Mouse (Mus musculus): Measurements from ENCODE around the gene Vamp2. TPM values are rescaled to one million over a fixed set of nuclear protein-coding genes. Genes with fewer than 3 reads are reported as not detected.

Vamp2 gene
- total RNA-seq (2014; fragmentation: Nextera tagmentation) = 46.7 and 60.3 TPM in 2 replicates
- total RNA-seq (2017) = 7.5 and 15.7 TPM in 2 replicates

DNA sequence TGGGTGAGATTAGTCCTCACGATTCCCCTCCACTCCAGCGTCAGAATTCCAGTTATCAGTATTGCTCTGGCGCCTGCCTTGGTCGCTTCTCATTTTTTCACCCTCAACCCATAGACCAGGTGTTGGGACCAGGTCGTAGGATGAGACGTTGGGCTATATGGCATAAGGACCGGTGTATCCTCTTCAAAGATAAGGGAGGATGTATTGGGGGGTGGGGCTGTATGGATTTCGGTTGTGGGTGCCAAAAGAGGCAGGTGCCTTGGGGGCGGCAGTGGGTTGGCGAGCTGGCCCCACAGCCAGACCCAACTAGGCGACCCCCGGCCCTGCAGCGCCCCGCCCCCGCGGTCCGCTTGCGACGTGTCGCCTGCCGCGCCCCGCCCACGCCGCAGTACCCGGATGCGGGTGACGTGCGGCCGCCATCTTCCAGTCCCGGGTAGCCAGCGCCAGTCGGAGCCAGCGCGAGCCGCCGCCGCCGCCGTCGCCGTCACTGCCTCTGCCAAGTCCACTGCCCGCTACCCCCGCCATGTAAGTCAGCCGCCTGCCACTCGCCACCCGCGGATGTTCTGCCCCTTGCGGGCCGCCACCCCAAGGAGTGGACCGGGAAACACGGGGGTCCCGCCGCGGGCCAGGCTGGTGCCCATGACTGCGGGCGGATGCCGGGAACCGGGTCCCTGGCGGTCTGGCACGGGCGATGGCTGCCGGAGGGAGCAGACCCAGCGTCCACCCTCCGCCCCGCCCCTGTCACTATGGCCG is at the start of gene Vamp2:
TSS of gene Vamp2 (plus strand) at position 388 of the 753 bp plus-strand sequence.
- peak; percentile 53; the same call in 1 of the 2 replicates for ATAC-seq (replicated peaks; ENCODE audit: low FRiP score, low TSS enrichment, poor library complexity, severe bottlenecking)

GRCm38 (mm10) chr11:69045531-69046394 is 42.5 kb upstream of the Vamp2 start, which contains the start of gene Aurkb:
Gene Aurkb (plus strand): TSS chr11:69045647.
- ATAC-seq (replicated peaks; ENCODE audit: low FRiP score, low TSS enrichment, poor library complexity, severe bottlenecking) = peak; percentile 88

DNA sequence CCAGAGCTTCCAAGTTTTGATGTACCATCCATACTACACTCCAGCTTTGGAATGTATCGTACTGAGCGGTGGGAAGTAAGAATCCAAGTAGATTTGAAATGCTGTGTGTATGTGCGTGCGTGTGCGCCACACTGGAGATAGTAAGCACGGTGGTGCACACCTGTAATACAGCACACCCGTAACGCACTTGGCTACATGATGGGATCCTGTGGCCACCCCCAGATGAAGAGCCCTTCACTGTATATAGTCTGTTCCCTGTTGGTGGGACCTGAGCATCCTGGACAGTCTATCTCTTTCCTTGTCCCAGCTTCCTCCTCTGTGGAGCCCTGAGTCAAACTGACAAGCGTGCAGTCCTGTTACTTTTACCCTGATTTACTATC is 41.9 kb upstream of the Vamp2 start:
- ATAC-seq (replicated peaks; ENCODE audit: low FRiP score, low TSS enrichment, poor library complexity, severe bottlenecking) = no peak

GRCm38 (mm10) chr11:69047592-69047991 is 40.7 kb upstream of the Vamp2 start:
- no peak for ATAC-seq (replicated peaks; ENCODE audit: low FRiP score, low TSS enrichment, poor library complexity, severe bottlenecking)

DNA sequence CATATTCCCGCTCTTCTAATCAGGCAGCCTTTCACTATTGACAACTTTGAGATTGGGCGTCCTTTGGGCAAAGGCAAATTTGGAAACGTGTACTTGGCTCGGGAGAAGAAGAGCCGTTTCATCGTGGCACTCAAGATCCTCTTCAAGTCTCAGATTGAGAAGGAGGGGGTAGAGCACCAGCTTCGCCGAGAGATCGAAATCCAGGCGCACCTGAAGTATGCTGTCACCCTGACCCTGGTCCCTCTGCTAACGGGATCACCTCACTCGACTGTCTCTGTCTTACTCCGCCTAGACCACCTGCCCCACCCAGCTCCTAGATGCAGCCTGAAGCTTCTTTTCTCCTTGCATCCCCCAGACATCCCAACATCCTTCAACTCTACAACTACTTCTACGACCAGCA is 40.1 kb upstream of the Vamp2 start:
- ATAC-seq (replicated peaks; ENCODE audit: low FRiP score, low TSS enrichment, poor library complexity, severe bottlenecking) = no peak

DNA sequence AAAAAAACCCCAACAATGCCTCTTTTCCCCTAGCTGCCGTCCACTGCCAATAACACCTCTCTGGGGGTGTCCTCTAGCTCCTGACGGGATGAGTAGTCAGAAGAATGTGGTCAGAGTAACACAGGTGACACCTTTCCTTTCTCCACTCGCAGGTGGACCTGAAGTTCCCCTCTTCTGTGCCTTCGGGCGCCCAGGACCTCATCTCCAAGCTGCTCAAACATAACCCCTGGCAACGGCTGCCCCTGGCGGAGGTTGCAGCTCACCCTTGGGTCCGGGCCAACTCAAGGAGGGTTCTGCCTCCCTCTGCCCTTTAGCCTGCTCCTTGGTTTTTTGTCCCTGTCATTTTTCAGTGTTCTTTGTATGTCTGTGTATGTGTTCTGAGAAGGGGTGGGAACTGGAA is 37.5 kb upstream of the Vamp2 start:
- ATAC-seq (replicated peaks; ENCODE audit: low FRiP score, low TSS enrichment, poor library complexity, severe bottlenecking) = no peak

DNA sequence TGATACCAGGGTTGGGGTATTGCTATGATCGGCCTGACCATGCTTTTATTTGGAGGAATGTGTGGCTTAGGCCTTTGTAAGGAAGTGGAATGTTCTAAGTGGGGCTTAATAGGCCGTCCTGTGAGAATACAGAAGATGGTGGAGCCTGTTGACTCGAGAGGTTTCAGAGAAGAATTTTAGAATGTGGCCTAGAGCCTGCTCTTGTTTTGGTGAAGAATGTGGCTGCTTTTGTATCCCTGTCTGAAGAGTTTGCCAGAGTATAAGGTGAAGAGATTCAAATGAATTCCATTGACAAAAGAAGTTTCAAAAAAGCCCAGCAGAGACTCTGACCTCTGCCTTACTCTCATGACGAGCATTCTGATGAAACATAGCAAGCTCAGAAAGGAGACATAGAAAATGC is 36.5 kb upstream of the Vamp2 start:
- no peak for ATAC-seq (replicated peaks; ENCODE audit: low FRiP score, low TSS enrichment, poor library complexity, severe bottlenecking)

- ATAC-seq (replicated peaks; ENCODE audit: low FRiP score, low TSS enrichment, poor library complexity, severe bottlenecking) = no peak
Measured at GRCm38 (mm10) chr11:69052824-69053421, 35.4 kb upstream of the Vamp2 start.

DNA sequence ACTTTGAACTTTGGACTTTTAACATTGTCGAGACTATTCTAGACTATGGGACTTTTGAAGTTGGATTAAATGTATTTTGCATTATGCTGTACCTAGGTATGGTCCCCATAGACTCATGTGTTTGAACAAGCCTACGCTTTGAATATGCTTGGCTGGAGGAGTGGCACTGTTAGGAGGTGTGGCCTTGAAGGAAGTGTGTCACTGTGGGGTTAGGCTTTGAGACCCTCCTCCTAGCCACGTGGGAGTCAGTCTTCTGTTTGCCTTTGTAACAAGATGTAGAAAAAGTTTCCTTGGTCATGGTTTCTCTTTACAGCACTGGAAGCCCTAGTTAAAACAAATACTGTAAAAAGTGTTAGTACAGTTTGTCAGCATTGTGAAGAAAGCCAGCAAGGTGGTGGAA is 34.4 kb upstream of the Vamp2 start:
- no peak for ATAC-seq (replicated peaks; ENCODE audit: low FRiP score, low TSS enrichment, poor library complexity, severe bottlenecking)

DNA sequence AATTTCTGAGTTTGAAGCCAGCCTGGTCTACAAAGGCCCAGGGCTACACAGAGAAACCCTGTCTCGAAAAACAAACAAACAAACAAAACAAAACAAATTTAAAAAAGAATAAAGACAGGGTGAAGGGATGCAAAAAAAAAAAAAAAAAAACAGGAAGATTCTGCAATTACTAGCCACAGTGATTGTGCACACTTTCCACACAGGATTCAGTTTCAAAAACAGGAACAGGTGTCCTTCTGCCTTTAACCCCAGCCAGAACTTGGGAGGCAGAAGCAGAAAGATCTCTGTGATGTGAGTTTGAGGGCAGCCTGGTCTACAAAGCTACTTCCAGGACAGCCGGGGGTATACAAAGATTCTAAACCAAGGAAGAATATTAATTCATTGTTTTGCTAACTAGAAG is 30.0 kb upstream of the Vamp2 start:
- no peak for ATAC-seq (replicated peaks; ENCODE audit: low FRiP score, low TSS enrichment, poor library complexity, severe bottlenecking)

DNA sequence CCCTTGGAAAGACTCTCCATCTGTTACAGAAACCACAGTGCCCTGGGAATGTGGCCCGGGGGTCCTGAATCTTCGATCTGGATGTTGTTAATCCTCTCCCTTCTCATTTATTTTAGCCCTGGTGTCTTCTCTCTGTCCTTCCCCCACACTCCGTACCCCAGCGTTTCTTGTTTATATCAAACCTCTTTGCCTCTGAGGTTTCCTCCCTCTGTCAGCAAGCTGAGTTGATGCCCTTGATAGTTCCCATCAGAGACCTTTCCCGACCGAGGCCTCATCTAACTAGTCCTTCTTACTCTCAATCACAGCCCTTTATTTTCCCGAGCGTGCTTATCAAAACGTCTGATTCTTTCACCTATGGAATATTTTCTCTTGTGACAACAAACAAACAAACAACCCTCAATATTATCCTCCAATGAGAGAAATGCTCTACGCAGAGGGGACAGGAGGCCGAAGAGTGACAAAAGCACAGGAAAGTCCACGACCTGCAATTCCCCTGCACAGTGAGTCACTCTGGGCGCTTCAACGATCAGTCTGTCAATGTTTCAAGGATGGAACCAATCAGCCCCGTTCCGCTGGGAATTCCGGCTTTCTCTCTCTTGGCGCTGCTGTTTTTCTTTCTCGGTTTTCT is 29.4 kb upstream of the Vamp2 start:
- no peak for ATAC-seq (replicated peaks; ENCODE audit: low FRiP score, low TSS enrichment, poor library complexity, severe bottlenecking)

GRCm38 (mm10) chr11:69059357-69059974 is 28.8 kb upstream of the Vamp2 start, which contains the start of gene Borcs6:
Gene Borcs6 (plus strand): TSS chr11:69059717.
- ATAC-seq (replicated peaks; ENCODE audit: low FRiP score, low TSS enrichment, poor library complexity, severe bottlenecking) = peak; percentile 86

DNA sequence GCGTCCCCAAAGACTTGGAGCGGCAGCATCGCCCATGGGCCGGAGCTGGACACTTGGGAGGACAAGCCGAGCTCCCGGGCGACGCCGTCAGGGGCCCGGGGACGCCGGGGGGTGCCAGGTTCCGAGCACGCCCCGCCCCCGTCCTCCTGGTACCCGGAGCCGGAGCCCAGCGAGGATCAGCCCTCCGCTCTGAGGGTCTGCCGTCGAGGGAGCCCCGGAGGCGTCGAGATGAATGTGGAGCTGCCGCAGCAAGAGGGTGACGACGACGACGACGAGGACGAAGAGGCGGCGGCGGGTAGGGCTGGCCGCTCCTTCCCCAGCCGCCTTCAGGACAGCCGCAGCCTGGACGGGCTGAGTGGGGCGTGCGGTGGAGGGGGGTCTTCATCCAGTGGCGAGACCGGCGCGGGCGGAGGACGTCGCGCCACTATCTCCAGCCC is 28.3 kb upstream of the Vamp2 start:
- ATAC-seq (replicated peaks; ENCODE audit: low FRiP score, low TSS enrichment, poor library complexity, severe bottlenecking) = no peak

DNA sequence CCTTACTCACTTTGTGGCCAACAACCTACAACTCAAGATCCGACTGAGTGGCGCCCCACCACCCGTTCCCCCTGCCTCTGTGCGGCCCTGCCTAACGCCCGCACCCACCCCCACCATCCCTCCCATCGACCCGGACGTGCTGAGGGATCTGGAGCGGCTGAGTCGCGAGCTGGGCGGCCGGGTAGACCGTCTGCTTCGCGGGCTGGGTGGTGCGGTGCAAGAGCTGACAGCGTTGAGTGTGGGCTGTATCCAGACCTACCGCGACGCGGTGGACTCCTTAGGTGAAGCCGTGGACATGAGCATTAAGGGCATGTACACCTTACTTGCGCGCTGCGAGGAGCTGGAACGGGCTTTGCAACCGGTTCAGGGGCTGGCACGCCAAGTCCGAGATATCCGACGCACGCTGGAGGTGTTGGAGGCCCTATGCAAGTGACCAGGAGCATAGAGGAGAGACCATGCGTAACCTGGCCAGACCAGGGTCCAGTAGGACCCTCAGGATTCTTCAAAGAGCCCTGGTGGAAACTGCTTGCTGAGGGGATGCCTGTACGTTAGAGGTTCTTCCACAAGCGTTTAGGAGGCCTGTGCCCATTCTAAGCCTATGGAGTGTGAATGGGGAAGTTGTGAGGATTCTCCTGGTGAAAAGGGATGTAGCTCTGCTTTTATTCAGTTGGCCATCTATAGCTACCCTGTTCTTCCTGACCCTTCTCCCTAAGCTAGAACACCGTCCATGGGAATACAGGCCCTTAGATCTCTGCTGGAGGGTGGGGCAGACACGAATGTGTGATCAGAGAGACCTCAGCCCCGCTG is 27.6 kb upstream of the Vamp2 start:
- no peak for ATAC-seq (replicated peaks; ENCODE audit: low FRiP score, low TSS enrichment, poor library complexity, severe bottlenecking)

DNA sequence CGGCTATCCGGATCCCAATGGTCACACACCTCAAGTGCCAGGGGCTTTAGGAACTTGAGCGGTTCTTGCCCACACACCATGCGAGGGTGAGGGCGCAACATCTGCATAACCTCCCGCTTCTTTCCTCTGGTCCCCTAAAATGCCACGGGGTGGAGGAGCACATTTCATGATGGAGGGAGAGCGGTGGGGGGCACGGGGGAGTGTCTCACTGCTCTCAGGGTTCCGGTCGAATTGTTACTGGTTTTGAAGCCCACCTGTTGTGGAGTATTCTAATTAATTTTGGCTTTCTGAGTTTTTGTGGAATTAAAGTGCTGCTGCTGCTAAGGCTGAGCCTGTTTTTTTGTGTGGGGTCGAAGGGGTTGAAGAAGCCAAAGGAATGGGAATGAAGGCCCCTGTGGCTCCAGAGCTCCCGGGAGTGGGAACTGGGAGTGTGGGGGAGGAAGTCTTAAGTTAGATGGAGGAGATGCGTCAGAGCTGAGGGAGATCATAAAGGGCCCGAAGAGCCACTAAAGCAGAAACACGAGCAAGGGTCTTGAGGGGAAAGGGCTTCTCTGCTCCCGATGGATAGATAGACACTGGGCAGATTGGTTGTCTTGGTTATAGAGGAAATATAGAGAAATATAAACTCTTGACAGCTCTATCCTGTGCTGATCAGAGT is 26.9 kb upstream of the Vamp2 start:
- no peak for ATAC-seq (replicated peaks; ENCODE audit: low FRiP score, low TSS enrichment, poor library complexity, severe bottlenecking)

- peak; percentile 36 for ATAC-seq (replicated peaks; ENCODE audit: low FRiP score, low TSS enrichment, poor library complexity, severe bottlenecking)
Measured at GRCm38 (mm10) chr11:69062194-69062760, 26.0 kb upstream of the Vamp2 start.

DNA sequence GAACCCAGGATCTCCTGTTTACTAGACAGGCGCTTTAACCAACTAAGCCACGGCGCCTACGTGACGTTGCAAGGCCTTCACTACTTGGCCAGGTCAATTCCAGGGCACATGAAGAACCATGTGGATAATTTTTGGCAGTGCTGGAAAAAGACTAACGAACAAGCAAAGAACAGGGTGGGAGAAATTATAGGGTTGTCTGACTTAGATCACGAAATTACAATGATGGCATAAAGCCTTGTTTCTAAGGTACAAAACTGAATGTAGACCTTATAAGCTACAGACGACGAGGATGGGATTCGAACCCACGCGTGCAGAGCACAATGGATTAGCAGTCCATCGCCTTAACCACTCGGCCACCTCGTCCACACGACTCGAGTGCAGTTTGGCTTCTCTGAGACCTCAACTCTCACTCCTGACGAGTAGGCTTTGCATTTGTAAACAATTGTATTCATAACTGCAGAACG is 25.5 kb upstream of the Vamp2 start:
- ATAC-seq (replicated peaks; ENCODE audit: low FRiP score, low TSS enrichment, poor library complexity, severe bottlenecking) = peak; percentile 28

Measured in megakaryocyte-erythroid progenitor cell, adult 5-6 weeks (primary cell).